Mouse (Mus musculus): ENCODE measurements around the gene Nxf1. TPM values are rescaled to one million over a fixed set of nuclear protein-coding genes. Genes with fewer than 3 reads are reported as not detected.

Gene Nxf1
- total and polyA plus RNA-seq, 3 experiments: 122 to 296 (median 231) TPM

DNA sequence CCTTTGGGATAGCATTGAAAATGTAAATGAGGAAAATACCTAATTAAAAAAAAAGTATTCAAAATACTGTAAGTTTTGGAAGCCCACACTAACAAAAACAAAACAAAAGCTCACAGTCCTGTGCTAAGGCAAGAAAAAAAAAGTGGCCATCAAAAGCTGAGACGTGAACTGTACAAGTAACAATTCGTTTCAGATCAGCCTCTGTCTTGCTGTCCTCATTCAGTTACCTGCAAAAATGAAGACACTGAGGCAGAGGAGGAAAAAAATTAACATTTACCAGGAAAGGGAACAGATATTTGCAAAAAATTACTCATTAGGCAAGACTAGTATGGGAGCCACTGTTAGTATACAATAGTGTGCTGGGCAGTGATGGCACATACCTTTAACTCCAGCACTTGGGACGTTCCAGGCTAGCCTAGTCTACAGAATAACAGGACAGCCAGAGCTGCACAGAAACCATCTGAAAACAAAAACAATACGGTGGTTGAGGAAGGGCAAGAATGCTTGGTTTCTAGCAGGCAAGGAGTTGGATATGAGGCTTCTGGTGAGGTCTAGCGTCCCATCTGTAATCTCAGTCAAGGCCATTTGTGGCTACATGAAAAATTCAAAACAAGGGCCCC is 29.3 kb upstream of the Nxf1 start:
- DNase-seq (ENCODE audit: low read depth, low spot score): peak; percentile 74
- H3K9ac ChIP-seq (ENCODE audit: control insufficient read depth, low read depth, low read length, poor library complexity, severe bottlenecking): no peak overlapping the region
- H3K4me3 ChIP-seq (ENCODE audit: control insufficient read depth in 1 of 2, insufficient read depth in 1 of 2, low read depth in 2 of 2, low read length in 2 of 2): no peak overlapping the region
- peaks cover 29% of the 10 kb centered on the region for H3K79me2 ChIP-seq (ENCODE audit: control insufficient read depth, insufficient read depth, low read length, poor library complexity)
- no peaks in the 10 kb centered on the region for H3K27me3 ChIP-seq (ENCODE audit: control insufficient read depth in 1 of 2, insufficient read depth in 2 of 2, low read length in 2 of 2)
- H3K9me3 ChIP-seq (replicated peaks; ENCODE audit: insufficient read depth, low read length): no peaks in the 10 kb centered on the region
- TF ChIP-seq USF2 (IDR thresholded peaks at IDR 0.05; ENCODE audit: borderline replicate concordance in 1 of 2, insufficient read depth in 1 of 2, low read depth in 1 of 2, low read length in 2 of 2): no peak
- TF ChIP-seq MAX (IDR thresholded peaks at IDR 0.05; ENCODE audit: low read length): no peak
- TF ChIP-seq USF1 (IDR thresholded peaks at IDR 0.05; ENCODE audit: low read depth, low read length): no peak
- peak; percentile 70 for TF ChIP-seq POLR2AphosphoS2 (IDR thresholded peaks at IDR 0.05; ENCODE audit: low read length)
- TF ChIP-seq UBTF (IDR thresholded peaks at IDR 0.05; ENCODE audit: borderline replicate concordance, insufficient read depth, low read depth, low read length): no peak
- no peak for TF ChIP-seq MXI1 (IDR thresholded peaks at IDR 0.05; ENCODE audit: low read depth, low read length)
- peak; percentile 23; the same call in 1 of the 2 replicates for TF ChIP-seq SMC3 (IDR thresholded peaks at IDR 0.05; ENCODE audit: low read depth, low read length)
- no peak for TF ChIP-seq CHD1 (IDR thresholded peaks at IDR 0.05; ENCODE audit: low read depth, low read length)
- peak in 1 of 2 experiments; percentile 70; a peak in 2 of 4 replicates for TF ChIP-seq POLR2A (IDR thresholded peaks at IDR 0.05; ENCODE audit: control insufficient read depth in 1 of 2, insufficient read depth in 1 of 2, low read depth in 1 of 2, low read length in 2 of 2, poor library complexity in 1 of 2)
- no peak for TF ChIP-seq ZC3H11A (IDR thresholded peaks at IDR 0.05; ENCODE audit: low read depth, low read length)
- no peak for TF ChIP-seq MYC (IDR thresholded peaks at IDR 0.05; ENCODE audit: low read depth, low read length)
- no peak for TF ChIP-seq ELF1 (IDR thresholded peaks at IDR 0.05; ENCODE audit: low read depth, low read length)
- no peak for TF ChIP-seq MEF2A (IDR thresholded peaks at IDR 0.05; ENCODE audit: extremely low read depth, insufficient replicate concordance, low read depth, low read length, poor library complexity, severe bottlenecking)
- TF ChIP-seq GABPA (IDR thresholded peaks at IDR 0.05; ENCODE audit: low read depth, low read length): no peak
- no peak for TF ChIP-seq E2F4 (IDR thresholded peaks at IDR 0.05; ENCODE audit: borderline replicate concordance, low read depth, low read length)
- TF ChIP-seq SIN3A (IDR thresholded peaks at IDR 0.05; ENCODE audit: low read length): no peak
- no peak for TF ChIP-seq CHD2 (IDR thresholded peaks at IDR 0.05; ENCODE audit: low read length)
- no peak for TF ChIP-seq MAZ (IDR thresholded peaks at IDR 0.05; ENCODE audit: low read depth, low read length)
- no peak for TF ChIP-seq RAD21 (IDR thresholded peaks at IDR 0.05; ENCODE audit: low read depth, low read length)
- no peak for TF ChIP-seq TCF12 (IDR thresholded peaks at IDR 0.05; ENCODE audit: low read depth, low read length)
- TF ChIP-seq MAFK (IDR thresholded peaks at IDR 0.05; ENCODE audit: borderline replicate concordance, low read depth, low read length): no peak
- TF ChIP-seq NRF1 (IDR thresholded peaks at IDR 0.05; ENCODE audit: insufficient read depth, low read depth, low read length, poor library complexity, severe bottlenecking): no peak
- no peak for TF ChIP-seq TBP (IDR thresholded peaks at IDR 0.05; ENCODE audit: low read depth, low read length)
- no peak for TF ChIP-seq JUND (IDR thresholded peaks at IDR 0.05; ENCODE audit: low read depth, low read length)
- TF ChIP-seq RCOR1 (IDR thresholded peaks at IDR 0.05; ENCODE audit: low read depth, low read length): no peak
- H3K27ac ChIP-seq (ENCODE audit: control insufficient read depth, low read depth, low read length): no peak overlapping the region
- peaks cover 9 to 22% of the 10 kb centered on the region in 2 experiments for H3K36me3 ChIP-seq (ENCODE audit: control insufficient read depth in 1 of 2, insufficient read depth in 2 of 2, low read length in 2 of 2)
- H3K4me1 ChIP-seq (ENCODE audit: control insufficient read depth in 1 of 2, insufficient read depth in 2 of 2, low read length in 2 of 2): no peaks in the 10 kb centered on the region

All from MEL (cell line).